Mouse (Mus musculus): ENCODE results near the gene Slc17a6.

Gene Slc17a6

GRCm38 (mm10) chr7:51621694-51622145, at the start of gene Slc17a6:
TSS of gene Slc17a6 (plus strand) at chr7:51622006.
- peak in 1 of 2 experiments; percentile 27 for DNase-seq (ENCODE audit: low spot score in 2 of 2)

- DNase-seq (ENCODE audit: low spot score in 2 of 2) = no peak
Observed at GRCm38 (mm10) chr7:51600021-51600420, 21.8 kb upstream of the Slc17a6 start.

- DNase-seq (ENCODE audit: low spot score in 2 of 2) = no peak
Observed at GRCm38 (mm10) chr7:51603741-51604140, 18.1 kb upstream of the Slc17a6 start.

GRCm38 (mm10) chr7:51614404-51614803, 7.4 kb upstream of the Slc17a6 start:
- DNase-seq (ENCODE audit: low spot score in 2 of 2) = no peak

GRCm38 (mm10) chr7:51617941-51618340, 3.9 kb upstream of the Slc17a6 start:
- no peak for DNase-seq (ENCODE audit: low spot score in 2 of 2)

- DNase-seq (ENCODE audit: low spot score in 2 of 2) = no peak
Observed at GRCm38 (mm10) chr7:51618412-51618811, 3.4 kb upstream of the Slc17a6 start.

- no peak for DNase-seq (ENCODE audit: low spot score in 2 of 2)
Observed at GRCm38 (mm10) chr7:51619977-51620376, 1.8 kb upstream of the Slc17a6 start.

DNA sequence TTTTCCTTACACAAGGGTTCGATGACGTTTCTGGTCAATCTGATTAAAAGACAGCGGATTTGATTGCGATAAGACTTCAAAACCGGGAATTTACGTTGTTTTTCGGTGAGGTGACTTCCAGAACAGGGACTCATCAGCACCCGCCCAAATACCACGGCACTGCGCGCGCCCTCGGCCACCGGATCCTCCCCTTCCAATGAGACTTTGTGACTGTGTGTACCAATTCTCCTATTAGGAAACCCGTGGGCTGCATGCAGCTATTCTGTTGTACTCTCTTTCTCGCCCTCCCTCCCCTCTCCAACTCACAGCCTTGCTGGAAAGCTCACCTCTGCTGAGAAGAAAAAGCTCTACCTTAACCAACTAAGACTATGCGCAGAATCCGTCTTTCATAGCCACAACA, 390 bp downstream of the Slc17a6 start:
- DNase-seq (ENCODE audit: low spot score in 2 of 2) = no peak

DNA sequence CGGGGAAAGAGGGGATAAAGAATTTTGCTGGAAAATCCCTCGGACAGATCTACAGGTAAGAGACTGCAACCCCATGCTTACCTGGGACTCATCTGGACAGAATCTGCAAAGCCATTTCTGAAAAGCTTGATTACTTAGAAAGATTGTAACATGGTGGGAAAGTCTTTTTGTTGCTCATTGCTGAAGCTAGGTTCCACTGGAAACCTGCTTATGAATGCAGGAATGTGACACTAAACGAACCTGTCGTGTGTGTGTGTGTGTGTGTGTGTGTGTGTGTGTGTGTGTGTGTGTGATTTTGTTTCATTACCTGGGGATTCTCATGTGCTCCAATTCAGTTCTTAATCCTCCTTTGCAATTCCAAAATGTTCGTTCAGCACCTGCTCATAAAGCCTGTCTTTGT, 860 bp downstream of the Slc17a6 start:
- no peak for DNase-seq (ENCODE audit: low spot score in 2 of 2)

GRCm38 (mm10) chr7:51624336-51624897, 2.6 kb downstream of the Slc17a6 start:
- DNase-seq (ENCODE audit: low spot score in 2 of 2) = no peak

DNA sequence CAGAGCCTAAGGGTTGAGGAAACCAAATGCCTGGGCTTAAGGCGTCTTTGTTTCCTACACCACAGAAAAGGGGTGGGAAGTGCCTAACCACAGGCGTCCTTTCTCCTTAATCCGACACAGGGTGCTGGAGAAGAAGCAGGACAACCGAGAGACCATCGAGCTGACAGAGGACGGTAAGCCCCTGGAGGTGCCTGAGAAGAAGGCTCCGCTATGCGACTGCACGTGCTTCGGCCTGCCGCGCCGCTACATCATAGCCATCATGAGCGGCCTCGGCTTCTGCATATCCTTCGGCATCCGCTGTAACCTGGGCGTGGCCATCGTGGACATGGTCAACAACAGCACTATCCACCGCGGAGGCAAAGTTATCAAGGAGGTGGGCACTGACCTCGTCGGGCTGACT, 3.4 kb downstream of the Slc17a6 start:
- peak in 1 of 2 experiments; percentile 5 for DNase-seq (ENCODE audit: low spot score in 2 of 2)

- DNase-seq (ENCODE audit: low spot score in 2 of 2) = no peak
Observed at GRCm38 (mm10) chr7:51625591-51626255, 3.9 kb downstream of the Slc17a6 start.

DNA sequence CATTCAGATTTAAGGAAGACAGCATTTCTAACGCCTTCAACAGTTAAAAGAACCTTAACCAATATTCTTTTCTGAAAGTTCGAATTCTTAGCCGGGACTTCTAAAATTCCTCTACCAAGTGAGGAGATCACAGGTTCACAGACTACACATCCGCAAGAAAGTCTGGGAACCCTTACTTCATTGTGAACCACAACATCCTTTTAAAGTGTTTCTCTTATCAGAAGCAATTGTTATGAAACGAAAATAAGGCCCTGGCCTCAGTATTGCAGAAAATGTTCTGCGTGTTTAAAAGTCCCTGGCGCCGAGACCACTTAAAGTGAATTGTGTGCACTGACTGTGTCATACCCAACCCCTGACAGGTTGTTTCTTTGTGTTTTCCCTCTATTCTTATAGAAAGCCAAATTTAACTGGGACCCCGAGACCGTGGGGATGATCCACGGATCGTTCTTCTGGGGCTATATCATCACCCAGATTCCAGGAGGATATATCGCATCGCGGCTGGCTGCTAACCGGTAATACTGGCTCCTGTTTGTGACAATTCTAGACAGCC, 4.7 kb downstream of the Slc17a6 start:
- no peak for DNase-seq (ENCODE audit: low spot score in 2 of 2)

DNA sequence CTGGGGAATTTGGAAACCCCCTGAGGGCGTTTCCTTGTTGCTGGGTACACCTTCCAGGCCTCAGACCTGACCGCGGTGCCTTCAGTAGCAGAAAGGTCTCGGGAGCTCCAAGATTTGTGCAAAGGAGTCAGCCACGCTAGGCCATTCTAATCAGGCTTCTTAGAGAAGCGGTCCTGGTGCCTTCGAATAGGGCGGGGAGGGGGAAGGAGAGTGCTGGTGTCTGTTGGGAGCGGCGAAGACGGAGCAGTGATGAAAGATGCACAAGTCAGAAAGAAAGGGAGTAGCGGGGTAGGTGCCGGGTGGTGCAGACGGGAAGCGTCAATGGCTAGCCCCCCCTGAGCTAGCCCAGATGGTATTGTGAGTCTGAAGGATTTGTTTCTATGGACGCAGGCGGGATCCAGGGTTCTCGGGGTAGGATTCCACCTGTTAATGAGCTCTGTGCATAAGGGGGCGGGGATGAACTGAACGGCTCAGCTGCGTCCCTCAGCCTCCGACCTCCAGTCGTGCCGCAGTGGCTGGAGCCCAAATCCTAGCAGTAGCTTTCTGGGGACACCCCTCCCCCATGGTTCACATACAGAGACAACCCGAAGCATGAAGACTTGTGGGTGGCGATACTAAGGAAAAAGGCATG, 5.3 kb downstream of the Slc17a6 start:
- DNase-seq (ENCODE audit: low spot score in 2 of 2) = no peak

- no peak for DNase-seq (ENCODE audit: low spot score in 2 of 2)
Observed at GRCm38 (mm10) chr7:51627666-51628065, 5.9 kb downstream of the Slc17a6 start.

- DNase-seq (ENCODE audit: low spot score in 2 of 2) = no peak
Observed at GRCm38 (mm10) chr7:51628349-51628748, 6.5 kb downstream of the Slc17a6 start.

GRCm38 (mm10) chr7:51629206-51629605, 7.4 kb downstream of the Slc17a6 start:
- no peak for DNase-seq (ENCODE audit: low spot score in 2 of 2)

DNA sequence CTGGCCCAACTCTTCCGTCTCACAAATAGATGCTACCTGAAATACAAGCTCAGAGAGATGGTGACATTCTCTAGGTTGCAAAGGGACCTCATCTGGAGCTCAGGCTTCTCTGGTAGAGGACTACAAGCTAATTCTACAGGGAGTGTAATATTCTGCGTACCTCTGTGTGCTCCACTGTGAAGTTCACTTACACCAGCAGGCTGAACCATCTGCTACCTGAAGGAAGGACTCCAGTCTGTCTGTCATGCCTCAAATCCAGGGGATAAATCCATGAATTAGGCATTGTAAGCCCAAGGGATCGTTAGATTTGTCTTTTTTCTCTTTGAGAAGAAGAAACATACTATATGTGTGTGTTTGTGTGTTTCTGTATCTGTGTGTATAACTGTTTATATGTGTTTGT, 9.4 kb downstream of the Slc17a6 start:
- DNase-seq (ENCODE audit: low spot score in 2 of 2) = no peak

DNA sequence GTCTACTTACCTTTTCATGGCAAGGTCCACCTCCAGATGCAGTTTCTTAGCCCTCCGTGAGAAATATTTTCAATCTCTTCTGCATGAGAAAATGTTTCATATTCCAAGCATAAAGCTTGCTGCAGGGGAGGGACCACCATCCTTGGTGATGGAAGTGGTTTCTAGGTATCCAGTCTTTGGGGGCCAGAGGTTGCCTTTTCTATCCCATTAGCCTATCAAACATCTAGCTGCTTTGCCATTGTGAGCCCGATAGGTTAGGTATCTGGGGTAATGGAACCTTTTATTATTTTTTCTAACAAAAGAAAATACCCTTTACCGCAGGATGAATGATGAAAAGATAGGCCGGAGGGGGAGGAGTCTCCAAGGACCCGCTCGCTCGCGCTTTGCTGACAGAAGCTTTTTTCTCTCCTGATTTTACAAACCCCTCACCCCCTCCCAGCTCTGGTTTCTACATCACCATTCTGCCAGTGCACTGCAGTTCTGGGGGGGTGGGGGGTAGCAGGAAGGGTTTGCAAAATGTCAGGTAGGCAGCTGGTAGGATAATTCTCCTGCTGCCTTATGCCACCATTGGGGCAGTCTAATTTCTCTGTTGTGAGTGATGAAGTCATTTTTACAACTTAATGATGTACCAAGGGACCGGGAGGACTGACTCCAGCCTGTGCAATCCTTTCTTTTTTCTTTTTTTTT, 10.9 kb downstream of the Slc17a6 start:
- DNase-seq (ENCODE audit: low spot score in 2 of 2) = no peak

DNA sequence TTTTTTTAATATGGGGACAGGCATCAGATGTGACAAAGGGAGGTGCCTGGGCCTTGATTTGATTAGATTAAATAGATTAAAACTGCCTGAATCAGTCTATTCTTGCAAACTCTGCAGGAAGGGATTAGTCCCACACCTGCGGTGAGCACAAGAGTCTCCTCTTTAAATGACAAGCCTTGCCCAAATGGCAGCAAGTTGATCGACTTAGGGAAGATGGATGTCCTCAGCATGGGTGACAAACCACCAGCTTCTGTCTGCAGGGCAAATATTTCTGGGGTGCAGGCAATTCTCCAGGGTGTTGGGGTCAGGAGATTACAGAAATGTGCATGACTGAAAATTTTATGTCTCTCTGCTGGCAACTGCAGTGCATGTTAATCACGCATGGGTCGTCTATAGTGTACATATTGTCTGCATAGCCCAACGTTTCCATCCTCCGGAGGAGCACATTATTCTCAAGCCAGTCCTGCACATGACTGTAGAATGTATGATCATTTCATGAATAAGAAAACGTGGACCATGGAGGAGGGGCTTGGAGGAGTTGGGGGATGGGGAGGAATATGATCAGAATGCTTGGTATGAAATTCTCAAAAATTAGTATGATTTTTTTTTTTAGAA, 11.5 kb downstream of the Slc17a6 start:
- DNase-seq (ENCODE audit: low spot score in 2 of 2) = no peak

- no peak for DNase-seq (ENCODE audit: low spot score in 2 of 2)
Observed at GRCm38 (mm10) chr7:51657152-51657551, 35.3 kb downstream of the Slc17a6 start.

DNA sequence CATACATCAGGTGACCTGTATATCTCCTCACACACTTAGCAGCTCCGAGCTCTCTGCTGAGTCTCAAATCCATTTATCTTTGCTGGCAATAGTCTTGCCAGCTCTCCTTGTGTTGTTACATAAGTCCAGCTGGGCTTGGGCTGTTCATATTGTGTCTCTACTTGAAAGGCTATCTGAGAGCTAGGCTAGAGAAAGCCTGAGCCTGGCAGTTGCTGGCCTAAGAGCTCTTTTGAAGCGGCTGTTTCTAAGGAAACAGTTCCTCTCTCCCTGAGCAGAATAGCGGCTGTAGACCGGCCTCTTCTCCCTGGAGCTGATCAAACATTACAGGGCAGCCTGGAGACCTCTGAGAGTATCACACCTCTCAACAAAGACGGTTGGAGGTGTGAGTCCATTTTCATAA, 40.6 kb downstream of the Slc17a6 start:
- peak in 1 of 2 experiments; percentile 1 for DNase-seq (ENCODE audit: low spot score in 2 of 2)
